Mouse (Mus musculus) CH12.LX (cell line): Measurements from ENCODE around the gene Btbd7. TPM values are rescaled to one million over a fixed set of nuclear protein-coding genes. Genes with fewer than 3 reads are reported as not detected.

Experiments
- DNase-seq: peaks from one replicate; pipeline ENCODE4 v3.0.0-alpha.2; 2013; ENCODE audit errors: extremely low read depth
- H3K27ac ChIP-seq: 2 replicates; pipeline ENCODE4 v1.5.1; 2012; ENCODE audit warnings: low read depth, mild to moderate bottlenecking, control low read depth, moderate library complexity; ENCODE audit not compliant: insufficient read depth
- H3K27me3 ChIP-seq: replicated peaks from 2 replicates; pipeline ENCODE3; 2012; ENCODE audit warnings: inconsistent platforms
- H3K36me3 ChIP-seq, 2 experiments: replicated peaks in 1 of 2; 2 replicates each; pipeline versions ENCODE3 to v1.6.1; 2012; ENCODE audit warnings: inconsistent platforms in 1 of 2, low read length in 1 of 2, mild to moderate bottlenecking in 1 of 2, mixed read lengths in 1 of 2, moderate library complexity in 1 of 2; ENCODE audit not compliant: control insufficient read depth in 1 of 2, insufficient read depth in 1 of 2
- H3K4me1 ChIP-seq, 2 experiments: 2 replicates each; pipeline ENCODE4 v1.6.1; 2012; ENCODE audit warnings: inconsistent platforms in 1 of 2, moderate library complexity in 1 of 2; ENCODE audit not compliant: insufficient read depth in 2 of 2, control insufficient read depth in 1 of 2
- H3K4me2 ChIP-seq: 2 replicates; pipeline ENCODE4 v1.6.1; 2012; ENCODE audit warnings: low read depth, mild to moderate bottlenecking, control low read depth; ENCODE audit not compliant: poor library complexity, insufficient read depth, severe bottlenecking
- H3K4me3 ChIP-seq, 3 experiments: fragments of 150-350 bp in 1 of 3; sonication (generic) in 1 of 3; replicated peaks in 1 of 3; 2 replicates each; pipeline versions ENCODE3 to v1.5.1; 2011 to 2012; ENCODE audit warnings: low read depth in 2 of 3, low read length in 2 of 3, mild to moderate bottlenecking in 2 of 3, moderate library complexity in 2 of 3, control low read depth in 1 of 3, improper control_type of control experiment in 1 of 3, inconsistent platforms in 1 of 3, mixed read lengths in 1 of 3; ENCODE audit not compliant: poor library complexity in 1 of 3
- H3K79me2 ChIP-seq: replicated peaks from 2 replicates; pipeline ENCODE4 v1.6.1; 2012; ENCODE audit warnings: mild to moderate bottlenecking, moderate library complexity; ENCODE audit not compliant: control insufficient read depth, poor library complexity, insufficient read depth, severe bottlenecking; ENCODE audit errors: extremely low read depth
- H3K9ac ChIP-seq: 2 replicates; pipeline ENCODE4 v1.6.1; 2012; ENCODE audit warnings: low read depth, mild to moderate bottlenecking, control low read depth, moderate library complexity; ENCODE audit not compliant: insufficient read depth
- H3K9me3 ChIP-seq: replicated peaks from 2 replicates; pipeline ENCODE3; 2012; ENCODE audit warnings: low read length, inconsistent platforms, mixed read lengths
- CHD1 ChIP-seq: IDR thresholded peaks from 2 replicates; pipeline ENCODE4 v1.6.1; 2012; ENCODE audit warnings: low read depth, low read length, improper control_type of control experiment, inconsistent platforms
- CHD2 ChIP-seq: IDR thresholded peaks from 2 replicates; pipeline ENCODE4 v1.6.1; 2011; ENCODE audit warnings: low read length, improper control_type of control experiment
- CTCF ChIP-seq, 2 experiments: IDR thresholded peaks in 1 of 2; conservative IDR thresholded peaks in 1 of 2; 2 replicates each; pipeline ENCODE4 v1.5.1; 2011 to 2012; ENCODE audit warnings: low read depth in 2 of 2, low read length in 2 of 2, improper control_type of control experiment in 1 of 2, inconsistent platforms in 1 of 2, mild to moderate bottlenecking in 1 of 2, moderate library complexity in 1 of 2
- E2F4 ChIP-seq: IDR thresholded peaks from 2 replicates; pipeline ENCODE4 v1.6.1; 2011; ENCODE audit warnings: low read depth, low read length, improper control_type of control experiment; ENCODE audit not compliant: insufficient replicate concordance
- ELF1 ChIP-seq: IDR thresholded peaks from 2 replicates; pipeline ENCODE4 v1.6.1; 2014; ENCODE audit warnings: low read depth, mild to moderate bottlenecking, inconsistent platforms, low read length, improper control_type of control experiment
- GABPA ChIP-seq: IDR thresholded peaks from 2 replicates; pipeline ENCODE4 v1.6.1; 2012; ENCODE audit warnings: low read depth, low read length, improper control_type of control experiment, inconsistent platforms; ENCODE audit not compliant: insufficient replicate concordance
- HCFC1 ChIP-seq: IDR thresholded peaks from 2 replicates; pipeline ENCODE4 v1.6.1; 2012; ENCODE audit warnings: low read depth, mild to moderate bottlenecking, inconsistent platforms, low read length, improper control_type of control experiment
- JUND ChIP-seq: conservative IDR thresholded peaks from 2 replicates; pipeline ENCODE4 v1.6.1; 2011; ENCODE audit warnings: low read depth, low read length, improper control_type of control experiment
- KAT2A ChIP-seq: IDR thresholded peaks from 2 replicates; pipeline ENCODE4 v1.6.1; 2012; ENCODE audit warnings: low read length, improper control_type of control experiment, inconsistent platforms; ENCODE audit not compliant: insufficient replicate concordance
- MEF2A ChIP-seq: IDR thresholded peaks from 2 replicates; pipeline ENCODE4 v1.6.1; 2014; ENCODE audit warnings: low read depth, mild to moderate bottlenecking, inconsistent platforms, low read length, improper control_type of control experiment, borderline replicate concordance
- MXI1 ChIP-seq: IDR thresholded peaks from 2 replicates; pipeline ENCODE4 v1.6.1; 2011; ENCODE audit warnings: mild to moderate bottlenecking, low read depth, low read length, improper control_type of control experiment
- NRF1 ChIP-seq: IDR thresholded peaks from 2 replicates; pipeline ENCODE4 v1.6.1; 2014; ENCODE audit warnings: low read depth, mild to moderate bottlenecking, inconsistent platforms, low read length, improper control_type of control experiment, moderate library complexity
- POLR2AphosphoS2 ChIP-seq: IDR thresholded peaks from 2 replicates; pipeline ENCODE4 v1.6.1; 2011; ENCODE audit warnings: low read depth, low read length, improper control_type of control experiment
- RCOR1 ChIP-seq: conservative IDR thresholded peaks from 2 replicates; pipeline ENCODE4 v1.6.1; 2012; ENCODE audit warnings: low read depth, mild to moderate bottlenecking, inconsistent platforms, low read length, improper control_type of control experiment
- TCF12 ChIP-seq: IDR thresholded peaks from 2 replicates; pipeline ENCODE4 v1.6.1; 2014; ENCODE audit warnings: low read depth, mild to moderate bottlenecking, inconsistent platforms, low read length, improper control_type of control experiment
- UBTF ChIP-seq: IDR thresholded peaks from 2 replicates; pipeline ENCODE4 v1.6.1; 2012; ENCODE audit warnings: low read depth, mild to moderate bottlenecking, inconsistent platforms, low read length, improper control_type of control experiment, moderate library complexity
- ZMIZ1 ChIP-seq: IDR thresholded peaks from 2 replicates; pipeline ENCODE4 v1.6.1; 2012; ENCODE audit warnings: low read depth, mild to moderate bottlenecking, inconsistent platforms, low read length, improper control_type of control experiment
- dilution Hi-C: fragments of 300-500 bp; cut with MboI; formaldehyde crosslinking; loops from 2 replicates; pipeline ENCODE4 v1.14.3; 2020; ENCODE audit warnings: low sequenced_read_pairs; ENCODE audit not compliant: extremely low pct_unique_long_range_greater_than_20kb, extremely low pct_ligation_motif_present
- in situ Hi-C: fragments of 300-500 bp; cut with MboI; formaldehyde crosslinking; loops from 3 replicates; pipeline ENCODE4 v1.14.3; 2019; ENCODE audit warnings: low sequenced_read_pairs, low pct_ligation_motif_present, low pct_unique_long_range_greater_than_20kb, mixed read lengths
- polyA plus RNA-seq: library from polyadenylated mRNA; unstranded; fragments of >175 nt; gene quantifications from 2 replicates; pipeline ENCODE4 v1.2.1, GENCODE M21; 2012; ENCODE audit warnings: low read depth; ENCODE audit not compliant: insufficient read length
- total RNA-seq, 2 experiments: library from RNA; depleted of rRNA; stranded (reverse); fragments of 300-350 nt in 1 of 2; fragments of >200 nt in 1 of 2; gene quantifications; 2 replicates each; pipeline ENCODE4 v1.2.3; 2012 to 2014

Btbd7 gene
- total and polyA plus RNA-seq, 3 experiments: 3.6 to 7.2 (median 5.1) TPM

- no peaks in the 10 kb centered on the region for H3K79me2 ChIP-seq
- H3K27ac ChIP-seq: no peak overlapping the region
- no peaks in the 10 kb centered on the region for H3K9me3 ChIP-seq
- in situ Hi-C loops: no loop called here
- H3K4me1 ChIP-seq: peaks cover 0 to 16% of the 10 kb centered on the region in 2 experiments; a peak in 2 of 4 replicates
- peaks cover 16 to 58% of the 10 kb centered on the region in 2 experiments for H3K36me3 ChIP-seq
- H3K27me3 ChIP-seq: no peaks in the 10 kb centered on the region
- no peak overlapping the region for H3K4me2 ChIP-seq
- no peak for TF ChIP-seq POLR2AphosphoS2
- TF ChIP-seq E2F4: no peak
- no peak for TF ChIP-seq ELF1
- TF ChIP-seq ZMIZ1: no peak
- TF ChIP-seq CHD1: no peak
- no peak for TF ChIP-seq MXI1
- no peak for TF ChIP-seq RCOR1
- H3K9ac ChIP-seq: no peak overlapping the region
- dilution Hi-C loops: no loop called here
- DNase-seq: no peak
- H3K4me3 ChIP-seq: no peak overlapping the region
Measured at GRCm38 (mm10) chr12:102782841-102783240, 95.4 kb downstream of the Btbd7 start.

DNA sequence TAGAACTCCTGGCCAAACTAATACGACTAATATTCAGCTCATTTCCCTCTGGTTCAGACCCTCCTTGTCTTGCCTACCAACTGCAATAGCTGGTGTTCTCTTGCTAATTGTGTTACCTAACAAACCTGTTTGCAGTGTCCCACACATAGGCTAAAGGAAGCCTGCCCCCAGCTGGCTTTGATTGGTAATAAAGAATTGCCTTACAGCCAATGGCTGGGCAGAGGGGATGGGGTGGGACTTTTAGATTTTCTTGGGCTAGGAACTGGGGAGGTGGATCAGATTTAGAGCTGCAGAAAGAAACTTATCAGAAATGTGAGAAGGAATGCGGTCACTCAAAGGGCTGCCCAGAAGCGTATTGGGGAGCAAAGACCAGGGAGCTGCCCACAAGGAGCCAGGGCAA lies 98.8 kb downstream of the Btbd7 start:
- dilution Hi-C loops: no loop called here
- DNase-seq: no peak
- no peaks in the 10 kb centered on the region for H3K27me3 ChIP-seq
- H3K9me3 ChIP-seq: no peaks in the 10 kb centered on the region
- H3K4me1 ChIP-seq: peaks cover 0 to 4% of the 10 kb centered on the region in 2 experiments; a peak in 2 of 4 replicates
- H3K4me3 ChIP-seq: no peak overlapping the region
- TF ChIP-seq CTCF (conservative IDR thresholded peaks at IDR 0.05 in 1 of 2, IDR thresholded peaks at IDR 0.05 in 1 of 2; ENCODE audit: low read depth in 2 of 2, low read length in 2 of 2) (peak in 1 of 2 experiments; percentile 42; a peak in 2 of 4 replicates), TCF12 (no peak)
- in situ Hi-C loops: no loop called here
- no peaks in the 10 kb centered on the region for H3K79me2 ChIP-seq
- peaks cover 28 to 65% of the 10 kb centered on the region in 2 experiments for H3K36me3 ChIP-seq
- H3K4me2 ChIP-seq: no peak overlapping the region
- no peak overlapping the region for H3K9ac ChIP-seq
- H3K27ac ChIP-seq: no peak overlapping the region

DNA sequence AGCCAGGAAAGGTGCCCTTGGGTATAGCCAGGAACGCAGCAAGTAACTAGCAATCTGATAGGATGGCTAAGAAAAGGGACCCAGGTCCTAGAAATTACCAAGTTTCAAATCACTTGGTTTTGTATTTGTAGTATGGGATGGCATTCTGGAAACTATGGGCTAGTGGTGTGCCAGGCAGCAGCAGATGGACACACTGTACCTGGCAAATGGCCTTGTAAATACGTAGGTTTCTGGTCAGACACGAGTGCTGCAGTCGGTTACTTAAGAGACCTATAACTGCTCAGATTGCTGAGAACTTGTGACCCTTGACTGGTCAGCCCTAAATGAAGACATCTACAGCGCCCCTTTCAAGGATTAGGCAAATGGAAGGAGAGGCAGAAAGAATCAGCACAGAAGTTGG lies 100.1 kb downstream of the Btbd7 start:
- TF ChIP-seq HCFC1 (no peak), GABPA (no peak), JUND (no peak), ZMIZ1 (no peak), MEF2A (no peak), KAT2A (no peak), NRF1 (no peak), UBTF (no peak), CHD2 (no peak)
- TF ChIP-seq, all 38 proteins: peak for 0
- in situ Hi-C loops (no loop called here), dilution Hi-C loops (no loop called here)
- H3K79me2 ChIP-seq: no peaks in the 10 kb centered on the region
- H3K9me3 ChIP-seq: no peaks in the 10 kb centered on the region
- no peak overlapping the region for H3K4me3 ChIP-seq
- no peak overlapping the region for H3K9ac ChIP-seq
- H3K4me1 ChIP-seq: peaks cover 0 to 4% of the 10 kb centered on the region in 2 experiments; a peak in 2 of 4 replicates
- no peaks in the 10 kb centered on the region for H3K27me3 ChIP-seq
- H3K36me3 ChIP-seq: peaks cover 37 to 66% of the 10 kb centered on the region in 2 experiments
- no peak overlapping the region for H3K4me2 ChIP-seq
- H3K27ac ChIP-seq: no peak overlapping the region
- DNase-seq: no peak
